Mouse (Mus musculus) lung, adult 2 months (tissue): ENCODE measurements at regions not wholly inside any gene's neighbourhood (a gene's known extent, or its start where the extent isn't known, plus 50 kb on each side); places are given as distances from the start of the nearest gene placed in this dataset.

Experiments used
- CTCF ChIP-seq: fragments of 200-500 bp; IDR thresholded peaks from 2 replicates; pipeline ENCODE4 v1.5.1; 2011; ENCODE audit warnings: mild to moderate bottlenecking, low read length, control low read depth; ENCODE audit not compliant: insufficient read depth
- POLR2A ChIP-seq: fragments of 200-500 bp; IDR thresholded peaks from 2 replicates; pipeline ENCODE4 v1.6.1; 2011; ENCODE audit warnings: low read depth, mild to moderate bottlenecking, control low read depth, low read length, borderline replicate concordance; ENCODE audit errors: extremely low read depth

- TF ChIP-seq POLR2A (no peak), CTCF (no peak)
These were observed 432.6 kb downstream of the Mctp2 start for GRCm38 (mm10) chr7:71873817-71874216.
